Mouse (Mus musculus) embryonic facial prominence, embryonic 14.5 days (tissue): ENCODE results near the gene Taf6. TPM values are rescaled to one million over a fixed set of nuclear protein-coding genes. Genes with fewer than 3 reads are reported as not detected.
A peak's percentile ranks its signal among the peaks of the same experiment; 100 is the strongest.

Experiments used
- ATAC-seq: fragments of 200-750 bp; cut with Nextera tagmentation; 2 replicates; pipeline ENCODE4 v1.8.0; 2017; ENCODE audit warnings: low read depth, moderate number of reproducible peaks, moderate TSS enrichment
- DNase-seq: peaks from one replicate; pipeline ENCODE4 v3.0.0-alpha.2; 2015; ENCODE audit warnings: low spot score
- H3K27ac ChIP-seq: fragments of 300-500 bp; sonication (generic); replicated peaks from 2 replicates; pipeline ENCODE4 v1.5.1; 2014; ENCODE audit warnings: low read depth, mild to moderate bottlenecking, low read length, moderate library complexity
- H3K27me3 ChIP-seq: fragments of 300-500 bp; sonication (generic); replicated peaks from 2 replicates; pipeline ENCODE4 v1.6.1; 2014; ENCODE audit warnings: low read length; ENCODE audit not compliant: control insufficient read depth, insufficient read depth
- H3K36me3 ChIP-seq: fragments of 300-500 bp; sonication (generic); 2 replicates; pipeline ENCODE4 v1.6.1; 2014; ENCODE audit warnings: low read length, mixed read lengths; ENCODE audit not compliant: control insufficient read depth, insufficient read depth
- H3K4me1 ChIP-seq: fragments of 300-500 bp; sonication (generic); 2 replicates; pipeline ENCODE4 v1.6.1; 2014; ENCODE audit warnings: antibody characterized with exemption, low read length; ENCODE audit not compliant: control insufficient read depth, insufficient read depth
- H3K4me2 ChIP-seq: fragments of 300-500 bp; sonication (generic); 2 replicates; pipeline ENCODE4 v1.6.1; 2014; ENCODE audit warnings: low read depth, mild to moderate bottlenecking, low read length, moderate library complexity, mixed read lengths
- H3K4me3 ChIP-seq: fragments of 300-500 bp; sonication (generic); 2 replicates; pipeline ENCODE4 v1.5.1; 2014; ENCODE audit warnings: low read depth, mild to moderate bottlenecking, low read length
- H3K9ac ChIP-seq: fragments of 300-500 bp; sonication (generic); 2 replicates; pipeline ENCODE4 v1.6.1; 2014; ENCODE audit warnings: low read depth, mild to moderate bottlenecking, low read length, moderate library complexity, mixed read lengths
- H3K9me3 ChIP-seq: fragments of 300-500 bp; sonication (generic); 2 replicates; pipeline ENCODE4 v1.6.1; 2016; ENCODE audit warnings: low read length; ENCODE audit not compliant: control insufficient read depth
- WGBS: fragments of 180-500 bp; shearing (Covaris S2); extraction: QIAGEN DNeasy Blood & Tissue Kit; methylation state at CpG from one replicate; pipeline ENCODE4 v1.1.7; 2014; 5-methylcytosine and 5-hydroxymethylcytosine counted together
- polyA plus RNA-seq: library from polyadenylated mRNA; unstranded; fragments of >200 nt; fragmentation: Nextera tagmentation; extraction: Ambion mirVana; gene quantifications from 2 replicates; pipeline ENCODE4 v1.2.1, GENCODE M21; 2014

Taf6 gene
- polyA plus RNA-seq = 70.4 and 75.8 TPM in 2 replicates

GRCm38 (mm10) chr5:138186950-138187638 lies at the start of gene Taf6, which contains the start of gene Cnpy4:
Gene Taf6 (minus strand): TSS chr5:138187451.
Gene Cnpy4 (plus strand): TSS chr5:138187485.
- ATAC-seq (peak; percentile 91), DNase-seq (peak; percentile 94)
- Histone ChIP-seq H3K27me3 (no peaks in the 10 kb centered on the region), H3K4me3 (peak within 1 kb of the TSS; percentile 87), H3K4me2 (peak within 1 kb of the TSS; percentile 85), H3K4me1 (peaks cover 5% of the 10 kb centered on the region; the same call in 1 of the 2 replicates), H3K9ac (peak within 1 kb of the TSS; percentile 73), H3K27ac (peak within 1 kb of the TSS; percentile 78), H3K36me3 (peaks cover 48% of the 10 kb centered on the region), H3K9me3 (no peaks in the 10 kb centered on the region)
- WGBS = under 1% methylated on average over 31 of the region's 31 CpGs

DNA sequence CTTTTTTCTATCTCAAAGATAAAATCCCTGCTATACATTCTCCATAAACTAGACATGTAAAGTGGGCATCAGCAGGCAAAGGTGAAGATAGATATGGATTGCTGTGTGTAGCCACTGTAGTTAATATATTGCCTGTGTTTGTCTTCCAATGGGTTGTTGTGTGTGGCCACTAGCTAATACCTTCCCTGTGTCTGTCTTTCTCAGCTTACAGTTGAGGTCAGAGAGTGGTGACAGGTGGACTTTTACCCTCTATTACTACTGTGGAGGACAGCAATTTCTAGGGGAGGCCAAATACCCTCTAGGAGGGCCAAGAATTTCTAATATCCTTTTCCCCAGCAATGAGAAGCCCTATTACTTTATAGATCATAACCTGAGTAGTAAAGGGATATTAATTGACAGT lies 47.0 kb upstream of the Taf6 start:
- H3K9me3 ChIP-seq = no peaks in the 10 kb centered on the region
- H3K4me3 ChIP-seq = no peak overlapping the region
- no peak overlapping the region for H3K9ac ChIP-seq
- no peak for DNase-seq
- H3K27me3 ChIP-seq = no peaks in the 10 kb centered on the region
- H3K4me1 ChIP-seq = no peaks in the 10 kb centered on the region
- no peak overlapping the region for H3K27ac ChIP-seq
- H3K36me3 ChIP-seq = no peaks in the 10 kb centered on the region
- no peak overlapping the region for H3K4me2 ChIP-seq
- no peak for ATAC-seq

DNA sequence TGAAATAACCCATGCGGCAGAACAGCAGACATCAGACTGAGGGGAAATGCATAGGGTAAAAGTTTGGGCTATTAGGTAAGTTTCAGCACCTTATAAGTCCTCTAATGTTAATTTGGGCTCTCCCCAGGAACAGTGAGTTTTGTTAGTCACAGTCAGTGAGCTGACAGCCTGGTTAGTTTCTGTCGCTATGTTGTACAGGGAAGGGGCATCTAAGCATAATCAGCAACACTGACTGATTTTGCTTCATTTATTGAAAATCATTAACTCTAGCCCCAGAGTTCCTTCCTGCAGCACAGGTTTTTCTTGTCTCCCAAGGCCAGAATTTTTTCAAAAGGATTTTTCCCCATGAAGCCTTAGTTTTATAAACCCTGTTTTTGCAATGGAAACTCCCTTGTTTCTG lies 46.5 kb upstream of the Taf6 start:
- Histone ChIP-seq H3K27me3 (no peaks in the 10 kb centered on the region), H3K9me3 (no peaks in the 10 kb centered on the region), H3K9ac (no peak overlapping the region), H3K4me1 (no peaks in the 10 kb centered on the region), H3K27ac (no peak overlapping the region), H3K4me2 (no peak overlapping the region), H3K4me3 (no peak overlapping the region), H3K36me3 (no peaks in the 10 kb centered on the region)
- DNase-seq (no peak), ATAC-seq (no peak)
- WGBS = 83% methylated on average over 2 of the region's 2 CpGs

DNA sequence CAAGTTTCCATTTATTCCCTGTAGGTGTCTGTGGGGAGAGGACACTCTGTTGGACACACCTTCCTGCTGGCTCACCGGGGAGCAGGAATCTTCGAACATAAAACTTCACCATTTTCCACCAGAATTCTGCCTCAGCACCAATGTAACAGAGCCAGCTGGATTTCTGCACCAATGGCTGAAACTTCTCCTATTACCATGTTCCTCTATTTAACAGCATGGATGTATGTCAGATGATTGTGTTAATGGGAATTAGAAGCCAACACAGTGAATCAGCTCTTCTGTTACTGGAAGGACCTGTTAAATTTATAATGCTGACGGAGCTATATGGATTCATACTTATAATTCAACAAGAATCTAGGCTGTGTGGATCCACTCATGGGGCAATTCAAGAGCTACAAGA lies 42.3 kb upstream of the Taf6 start:
- H3K9me3 ChIP-seq = no peaks in the 10 kb centered on the region
- no peaks in the 10 kb centered on the region for H3K27me3 ChIP-seq
- no peak overlapping the region for H3K27ac ChIP-seq
- ATAC-seq = no peak
- no peaks in the 10 kb centered on the region for H3K4me1 ChIP-seq
- no peak for DNase-seq
- no peak overlapping the region for H3K4me2 ChIP-seq
- H3K9ac ChIP-seq = no peak overlapping the region
- 94% methylated on average over 3 of the region's 3 CpGs for WGBS
- no peak overlapping the region for H3K4me3 ChIP-seq
- H3K36me3 ChIP-seq = no peaks in the 10 kb centered on the region

GRCm38 (mm10) chr5:138228026-138228425 lies 40.8 kb upstream of the Taf6 start:
- Histone ChIP-seq H3K27me3 (no peaks in the 10 kb centered on the region), H3K9me3 (no peaks in the 10 kb centered on the region), H3K9ac (no peak overlapping the region), H3K4me1 (no peaks in the 10 kb centered on the region), H3K27ac (no peak overlapping the region), H3K4me3 (no peak overlapping the region), H3K36me3 (no peaks in the 10 kb centered on the region), H3K4me2 (no peak overlapping the region)
- no peak for DNase-seq
- WGBS = 62% methylated on average over 3 of the region's 3 CpGs
- ATAC-seq = no peak

DNA sequence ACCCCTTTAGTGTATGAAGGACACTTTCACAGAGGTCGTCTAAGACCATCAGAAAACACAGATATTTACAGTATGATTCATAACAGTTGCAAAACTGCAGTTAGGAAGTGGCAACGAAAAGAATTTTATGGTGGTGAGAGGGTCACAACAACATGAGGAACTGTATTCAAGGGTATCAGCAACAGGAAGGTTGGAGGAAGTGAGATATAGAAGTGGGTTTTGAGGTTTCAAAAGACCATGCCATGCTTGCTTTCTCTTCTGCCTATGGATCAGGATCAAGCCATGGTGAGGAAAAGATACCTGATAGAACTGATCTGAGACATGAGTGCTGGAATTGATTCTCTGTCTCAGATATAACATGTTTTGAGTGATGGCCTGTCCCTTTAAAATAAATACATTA lies 40.1 kb upstream of the Taf6 start:
- no peak overlapping the region for H3K9ac ChIP-seq
- H3K4me2 ChIP-seq = no peak overlapping the region
- 63% methylated on average over 2 of the region's 2 CpGs for WGBS
- no peaks in the 10 kb centered on the region for H3K27me3 ChIP-seq
- H3K9me3 ChIP-seq = no peaks in the 10 kb centered on the region
- no peak for DNase-seq
- H3K36me3 ChIP-seq = no peaks in the 10 kb centered on the region
- no peak overlapping the region for H3K4me3 ChIP-seq
- no peak for ATAC-seq
- H3K27ac ChIP-seq = no peak overlapping the region
- no peaks in the 10 kb centered on the region for H3K4me1 ChIP-seq

DNA sequence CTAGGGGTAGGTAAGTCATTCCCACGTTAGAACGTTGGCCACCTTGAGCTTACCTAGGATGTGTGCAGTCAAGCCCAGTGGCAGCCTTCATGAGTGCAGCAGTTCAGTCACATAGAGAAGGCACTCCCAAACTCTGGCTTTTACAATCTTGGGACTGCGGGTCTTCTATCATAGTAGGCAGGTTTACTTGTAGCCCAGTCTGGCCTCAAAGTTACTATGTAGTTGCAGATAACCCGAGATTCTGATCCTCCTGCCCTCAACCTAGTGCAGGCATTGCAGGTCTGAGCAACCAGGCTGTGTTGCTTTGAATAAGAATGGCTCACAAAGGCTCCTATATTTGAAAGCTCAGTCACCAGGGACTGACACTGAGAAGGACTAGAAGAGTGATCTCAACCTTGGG lies 39.2 kb upstream of the Taf6 start:
- H3K27me3 ChIP-seq = no peaks in the 10 kb centered on the region

GRCm38 (mm10) chr5:138225700-138226099 lies 38.4 kb upstream of the Taf6 start, which contains the start of gene Nxpe5:
Gene Nxpe5 (plus strand): TSS chr5:138225898.
- Histone ChIP-seq H3K9me3 (no peaks in the 10 kb centered on the region), H3K9ac (no peak within 1 kb of the TSS), H3K4me2 (no peak within 1 kb of the TSS), H3K4me1 (no peaks in the 10 kb centered on the region), H3K36me3 (no peaks in the 10 kb centered on the region), H3K4me3 (no peak within 1 kb of the TSS), H3K27me3 (no peaks in the 10 kb centered on the region), H3K27ac (no peak within 1 kb of the TSS)
- no peak for DNase-seq
- ATAC-seq = no peak
- WGBS = 52% methylated on average over 2 of the region's 2 CpGs

More for the DNA sequence above, 39.2 kb upstream of the Taf6 start:
- Histone ChIP-seq H3K27ac (no peak overlapping the region), H3K36me3 (no peaks in the 10 kb centered on the region), H3K9ac (no peak overlapping the region), H3K4me1 (no peaks in the 10 kb centered on the region), H3K9me3 (no peaks in the 10 kb centered on the region), H3K4me2 (no peak overlapping the region), H3K4me3 (no peak overlapping the region)
- no peak for ATAC-seq
- WGBS = 72% methylated on average over 4 of the region's 4 CpGs
- DNase-seq = no peak

GRCm38 (mm10) chr5:138223287-138223686 lies 36.0 kb upstream of the Taf6 start:
- ATAC-seq (no peak), DNase-seq (no peak)
- 51% methylated on average over 3 of the region's 3 CpGs for WGBS
- H3K27ac ChIP-seq = no peak overlapping the region
- H3K4me3 ChIP-seq = no peak overlapping the region
- no peaks in the 10 kb centered on the region for H3K4me1 ChIP-seq
- no peaks in the 10 kb centered on the region for H3K36me3 ChIP-seq
- H3K27me3 ChIP-seq = no peaks in the 10 kb centered on the region
- H3K4me2 ChIP-seq = no peak overlapping the region
- no peaks in the 10 kb centered on the region for H3K9me3 ChIP-seq
- H3K9ac ChIP-seq = no peak overlapping the region
